Mouse (Mus musculus) gastrocnemius, adult 18-20 months (tissue): Measurements from ENCODE around the gene Mfn1. TPM values are rescaled to one million over a fixed set of nuclear protein-coding genes. Genes with fewer than 3 reads are reported as not detected.
A peak's percentile ranks its signal among the peaks of the same experiment; 100 is the strongest.

Experiments used
- DNase-seq: peaks from one replicate; pipeline ENCODE4 v3.0.0; 2021; ENCODE audit warnings: low spot score
- total RNA-seq, 2 experiments: library from RNA; stranded (reverse); gene quantifications; 2 replicates each; pipeline ENCODE4 v1.2.3; 2021

The Mfn1 gene
- total RNA-seq, 2 experiments from 2014 or later = 222 to 257 TPM

- DNase-seq = peak; percentile 96
Measured at GRCm38 (mm10) chr3:32510375-32511190, 18.7 kb upstream of the Mfn1 start.

- peak; percentile 19 for DNase-seq
Measured at GRCm38 (mm10) chr3:32511191-32511550, 18.1 kb upstream of the Mfn1 start.

- no peak for DNase-seq
Measured at GRCm38 (mm10) chr3:32512686-32513284, 16.5 kb upstream of the Mfn1 start.

GRCm38 (mm10) chr3:32513528-32513927 is 15.7 kb upstream of the Mfn1 start:
- no peak for DNase-seq

GRCm38 (mm10) chr3:32527181-32527580 is 2.1 kb upstream of the Mfn1 start:
- DNase-seq = no peak

- no peak for DNase-seq
Measured at GRCm38 (mm10) chr3:32530041-32530440, 776 bp downstream of the Mfn1 start.

- no peak for DNase-seq
Measured at GRCm38 (mm10) chr3:32535692-32536091, 6.4 kb downstream of the Mfn1 start.

GRCm38 (mm10) chr3:32537556-32537955 is 8.3 kb downstream of the Mfn1 start:
- DNase-seq = peak; percentile 91

GRCm38 (mm10) chr3:32538091-32538490 is 8.8 kb downstream of the Mfn1 start:
- DNase-seq = no peak

- no peak for DNase-seq
Measured at GRCm38 (mm10) chr3:32553061-32553460, 23.8 kb downstream of the Mfn1 start.

GRCm38 (mm10) chr3:32563401-32563800 is 34.1 kb downstream of the Mfn1 start:
- no peak for DNase-seq

GRCm38 (mm10) chr3:32573086-32573485 is 43.8 kb downstream of the Mfn1 start:
- no peak for DNase-seq

GRCm38 (mm10) chr3:32573881-32574280 is 44.6 kb downstream of the Mfn1 start:
- DNase-seq = no peak

GRCm38 (mm10) chr3:32575151-32575550 is 45.9 kb downstream of the Mfn1 start:
- no peak for DNase-seq

GRCm38 (mm10) chr3:32578772-32579171 is 49.5 kb downstream of the Mfn1 start:
- no peak for DNase-seq

GRCm38 (mm10) chr3:32580738-32581137 is 51.5 kb downstream of the Mfn1 start:
- no peak for DNase-seq

GRCm38 (mm10) chr3:32581911-32582310 is 52.6 kb downstream of the Mfn1 start:
- DNase-seq = no peak

- no peak for DNase-seq
Measured at GRCm38 (mm10) chr3:32583489-32583888, 54.2 kb downstream of the Mfn1 start.

GRCm38 (mm10) chr3:32586274-32586673 is 57.0 kb downstream of the Mfn1 start:
- DNase-seq = no peak

GRCm38 (mm10) chr3:32595080-32595479 is 65.8 kb downstream of the Mfn1 start:
- DNase-seq = no peak

GRCm38 (mm10) chr3:32599328-32599727 is 70.1 kb downstream of the Mfn1 start:
- DNase-seq = no peak

GRCm38 (mm10) chr3:32601055-32601454 is 71.8 kb downstream of the Mfn1 start:
- no peak for DNase-seq

- no peak for DNase-seq
Measured at GRCm38 (mm10) chr3:32609233-32609632, 80.0 kb downstream of the Mfn1 start.
